Comparison of ENCODE assay signal across 11 mouse cellular contexts in the genomic region with DNA sequence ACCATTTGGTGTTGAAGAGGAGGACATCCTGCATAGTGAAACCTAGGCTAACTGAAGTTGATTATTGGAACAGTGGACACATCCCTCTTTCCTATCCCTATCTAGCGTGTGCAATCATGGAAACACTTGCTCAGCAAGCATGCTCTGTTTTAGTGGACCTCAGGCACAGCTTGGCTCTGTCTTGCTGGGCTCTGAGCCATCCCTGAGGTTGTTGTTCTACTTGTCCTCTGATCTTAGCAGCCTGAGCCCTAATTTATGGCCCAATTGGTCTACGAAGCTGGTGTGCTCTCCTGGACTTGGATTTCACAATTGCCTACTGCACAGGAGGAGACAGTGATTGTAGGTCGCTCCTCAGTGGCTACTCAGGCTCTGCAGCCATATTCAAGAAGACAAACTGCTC. TPM values are rescaled to one million over a fixed set of nuclear protein-coding genes. Genes with fewer than 3 reads are reported as not detected.
A peak's percentile ranks its signal among the peaks of the same experiment; 100 is the strongest.
DNase-seq lines count a peak whose midpoint lies in the region; ATAC-seq and TF ChIP-seq lines count a peak whose summit lies in the region.
"Had no signal": no experiment of that assay in that cellular context is flagged by ENCODE, and none has a peak within 500 bp of the region (broad histone marks: within the 10 kb centered on the region; RNA-seq: fewer than 3 reads in every experiment).

No protein-coding gene starts in this region.

- H3K27ac ChIP-seq in forebrain, embryonic 14.5 days (ENCODE audit: low read depth, low read length), result no peak overlapping the region
- no peak overlapping the region for H3K27ac ChIP-seq in forebrain, postnatal 0 days (ENCODE audit: low read depth, low read length)
- H3K27ac ChIP-seq: forebrain, embryonic 10.5 days; limb, embryonic 12.5 days had no signal

- intact Hi-C loops in heart, postnatal 25 days (cut with DNase I), result loop anchor here (5.0 kb wide), 1 partner anchor 54 kb away; a partner anchor contains a TSS

- H3K4me1 ChIP-seq in forebrain, embryonic 14.5 days (ENCODE audit: control insufficient read depth, insufficient read depth, low read length), result no peaks in the 10 kb centered on the region; the same call in 1 of the 2 replicates
- H3K4me1 ChIP-seq in forebrain, postnatal 0 days (ENCODE audit: insufficient read depth), result peaks cover 4% of the 10 kb centered on the region; the same call in 1 of the 2 replicates

- no peak for TF ChIP-seq CTCF in forebrain, postnatal 0 days (IDR thresholded peaks at IDR 0.05; ENCODE audit: low read depth)

- H3K36me3 ChIP-seq in forebrain, embryonic 14.5 days (ENCODE audit: control insufficient read depth, insufficient read depth, low read length), result no peaks in the 10 kb centered on the region
- no peaks in the 10 kb centered on the region for H3K36me3 ChIP-seq in forebrain, postnatal 0 days (ENCODE audit: insufficient read depth)
- H3K36me3 ChIP-seq: forebrain, embryonic 10.5 days; limb, embryonic 12.5 days had no signal

- 97% methylated on average over 3 of the region's 3 CpGs for WGBS in forebrain, embryonic 14.5 days
- 82% methylated on average over 3 of the region's 3 CpGs for WGBS in forebrain, postnatal 0 days

- no peaks in the 10 kb centered on the region for H3K9me3 ChIP-seq in forebrain, embryonic 14.5 days (replicated peaks; ENCODE audit: control insufficient read depth, low read length)
- no peaks in the 10 kb centered on the region for H3K9me3 ChIP-seq in forebrain, postnatal 0 days (ENCODE audit: low read length)
- H3K9me3 ChIP-seq: forebrain, embryonic 10.5 days; limb, embryonic 12.5 days had no signal

- H3K4me2 ChIP-seq in forebrain, embryonic 14.5 days (ENCODE audit: low read length), result no peak overlapping the region
- no peak overlapping the region for H3K4me2 ChIP-seq in forebrain, postnatal 0 days (ENCODE audit: low read depth)
- H3K4me2 ChIP-seq: limb, embryonic 12.5 days had no signal

- no peaks in the 10 kb centered on the region for H3K27me3 ChIP-seq in forebrain, embryonic 14.5 days (replicated peaks; ENCODE audit: control insufficient read depth, insufficient read depth, low read length)
- no peaks in the 10 kb centered on the region for H3K27me3 ChIP-seq in forebrain, postnatal 0 days (ENCODE audit: insufficient read depth, low read length)
- H3K27me3 ChIP-seq: limb, embryonic 12.5 days had no signal

- ATAC-seq in forebrain, embryonic 14.5 days, result no peak
- no peak for ATAC-seq in forebrain, postnatal 0 days

- H3K9ac ChIP-seq in forebrain, embryonic 14.5 days (ENCODE audit: low read length), result no peak overlapping the region
- H3K9ac ChIP-seq in forebrain, postnatal 0 days, result no peak overlapping the region
- H3K9ac ChIP-seq: limb, embryonic 12.5 days had no signal

- H3K4me3 ChIP-seq in forebrain, embryonic 14.5 days (ENCODE audit: low read depth, low read length), result no peak overlapping the region
- no peak overlapping the region for H3K4me3 ChIP-seq in forebrain, postnatal 0 days (ENCODE audit: low read depth, low read length)
- H3K4me3 ChIP-seq: forebrain, embryonic 10.5 days; limb, embryonic 12.5 days had no signal

- peak; percentile 22 to 49 for DNase-seq in heart, adult 18-20 months
- DNase-seq in heart, postnatal 25 days (ENCODE audit: low spot score), result no peak
- peak; percentile 29 for DNase-seq in 3T3-L1 (ENCODE audit: low read depth, low spot score)
- DNase-seq in adrenal gland, postnatal 14 days, result peak; percentile 44
- DNase-seq in gonadal fat pad, adult 2 months (ENCODE audit: low read depth), result peak; percentile 33
- DNase-seq in forebrain, embryonic 14.5 days (ENCODE audit: low spot score), result no peak
- DNase-seq in left cerebral cortex, adult 8-10 months (ENCODE audit: low spot score in 2 of 2), result no peak
- no peak for DNase-seq in forebrain, postnatal 0 days

RNA-seq across cellular contexts. Expression of a gene that starts 56.1 kb away (rescaled TPM):
- 10 to 100 TPM; 20.8 to 29.9 TPM for total RNA-seq in heart, adult 18-20 months (2021)
- 10 to 100 TPM; 21.2 to 27.4 TPM for total RNA-seq in heart, postnatal 25 days (2021)
- 90.8 and 138 TPM in 2 replicates for total RNA-seq in adrenal gland, postnatal 14 days (2021)
- 5.8 and 16.6 TPM in 2 replicates for polyA plus RNA-seq in gonadal fat pad, adult 2 months (2012; rRNA removed)
- polyA plus RNA-seq in forebrain, embryonic 14.5 days (2014; fragmentation: Nextera tagmentation; extraction: Ambion mirVana), result 6.5 and 8.8 TPM in 2 replicates
- 10 to 100 TPM; 14.7 to 17.0 (median 15.9) TPM for total RNA-seq in left cerebral cortex, adult 8-10 months (2022)
- 3.3 and 6.6 TPM in 2 replicates for total RNA-seq in forebrain, postnatal 0 days (2014; rRNA removed)
- polyA plus RNA-seq in forebrain, postnatal 0 days (2015; fragmentation: Nextera tagmentation; extraction: Ambion mirVana), result 4.2 and 8.5 TPM in 2 replicates
- total RNA-seq: megakaryocyte-erythroid progenitor cell, adult 5-6 weeks had no signal

Comparison
In these comparisons a context has a peak if more than half of its experiments do, and no peak if none do; other contexts are left out.
1. DNase-seq: peak in heart, adult 18-20 months (2 of 2), 3T3-L1 (single experiment), adrenal gland, postnatal 14 days (single experiment) and gonadal fat pad, adult 2 months (single experiment); none in heart, postnatal 25 days (single experiment), forebrain, embryonic 14.5 days (single experiment), left cerebral cortex, adult 8-10 months (0 of 2) and forebrain, postnatal 0 days (single experiment).